Mouse (Mus musculus) midbrain, embryonic 14.5 days (tissue): ENCODE results near the gene BC053393. TPM values are rescaled to one million over a fixed set of nuclear protein-coding genes. Genes with fewer than 3 reads are reported as not detected.
A peak's percentile ranks its signal among the peaks of the same experiment; 100 is the strongest.

Source experiments
- ATAC-seq: fragments of 200-750 bp; cut with Nextera tagmentation; 2 replicates; pipeline ENCODE4 v1.8.0; 2017; ENCODE audit warnings: moderate number of reproducible peaks, moderate library complexity; ENCODE audit not compliant: low FRiP score, low TSS enrichment
- DNase-seq: peaks from one replicate; pipeline ENCODE4 v3.0.0-alpha.2; 2015
- H3K27ac ChIP-seq: fragments of 300-500 bp; sonication (generic); replicated peaks from 2 replicates; pipeline ENCODE4 v1.5.1; 2014; ENCODE audit warnings: mild to moderate bottlenecking, low read depth, low read length, moderate library complexity
- H3K27me3 ChIP-seq: fragments of 300-500 bp; sonication (generic); 2 replicates; pipeline ENCODE4 v1.6.1; 2014; ENCODE audit warnings: low read length, control low read depth, mixed read lengths; ENCODE audit not compliant: control insufficient read depth, insufficient read depth
- H3K36me3 ChIP-seq: fragments of 300-500 bp; sonication (generic); 2 replicates; pipeline ENCODE4 v1.6.1; 2014; ENCODE audit warnings: low read length, control low read depth; ENCODE audit not compliant: control insufficient read depth, insufficient read depth
- H3K4me1 ChIP-seq: fragments of 300-500 bp; sonication (generic); 2 replicates; pipeline ENCODE4 v1.6.1; 2014; ENCODE audit warnings: mild to moderate bottlenecking, antibody characterized with exemption, low read length, control low read depth; ENCODE audit not compliant: control insufficient read depth, insufficient read depth
- H3K4me2 ChIP-seq: fragments of 300-500 bp; sonication (generic); 2 replicates; pipeline ENCODE4 v1.6.1; 2014; ENCODE audit warnings: mild to moderate bottlenecking, low read length, moderate library complexity
- H3K4me3 ChIP-seq: fragments of 300-500 bp; sonication (generic); replicated peaks from 2 replicates; pipeline ENCODE4 v1.5.1; 2014; ENCODE audit warnings: low read depth, low read length
- H3K9ac ChIP-seq: fragments of 300-500 bp; sonication (generic); replicated peaks from 2 replicates; pipeline ENCODE4 v1.6.1; 2014; ENCODE audit warnings: mild to moderate bottlenecking, low read length, moderate library complexity
- H3K9me3 ChIP-seq: fragments of 300-500 bp; sonication (generic); 2 replicates; pipeline ENCODE4 v1.6.1; 2016; ENCODE audit warnings: low read length, control low read depth, mixed read lengths; ENCODE audit not compliant: control insufficient read depth
- WGBS: fragments of 180-500 bp; shearing (Covaris S2); extraction: QIAGEN DNeasy Blood & Tissue Kit; methylation state at CpG from one replicate; pipeline ENCODE4 v1.1.7; 2014; 5-methylcytosine and 5-hydroxymethylcytosine counted together
- polyA plus RNA-seq: library from polyadenylated mRNA; unstranded; fragments of >200 nt; fragmentation: Nextera tagmentation; extraction: Ambion mirVana; gene quantifications from 2 replicates; pipeline ENCODE4 v1.2.1, GENCODE M21; 2014

The BC053393 gene
- polyA plus RNA-seq, 1 experiment from 2014 or later = not detected

DNA sequence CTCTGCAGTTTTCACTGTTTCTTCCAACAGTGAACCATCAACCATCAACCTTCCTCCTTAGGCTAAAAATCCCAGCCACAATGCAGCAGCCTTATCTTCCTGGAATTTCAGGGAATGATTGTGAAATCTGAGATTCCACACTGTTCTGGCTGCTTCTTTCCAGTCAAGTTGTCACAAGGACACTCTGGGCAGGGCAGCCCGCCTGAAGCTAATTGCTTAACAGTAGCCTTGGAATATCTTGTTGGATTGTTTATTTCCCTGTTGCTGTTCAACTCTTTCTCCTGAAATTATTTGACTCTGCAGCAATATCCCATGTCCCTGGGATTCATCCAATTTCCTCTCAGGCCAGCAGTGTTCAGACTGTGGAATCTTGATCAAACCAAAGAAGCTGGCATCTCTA lies 6.7 kb upstream of the BC053393 start:
- ATAC-seq = no peak

DNA sequence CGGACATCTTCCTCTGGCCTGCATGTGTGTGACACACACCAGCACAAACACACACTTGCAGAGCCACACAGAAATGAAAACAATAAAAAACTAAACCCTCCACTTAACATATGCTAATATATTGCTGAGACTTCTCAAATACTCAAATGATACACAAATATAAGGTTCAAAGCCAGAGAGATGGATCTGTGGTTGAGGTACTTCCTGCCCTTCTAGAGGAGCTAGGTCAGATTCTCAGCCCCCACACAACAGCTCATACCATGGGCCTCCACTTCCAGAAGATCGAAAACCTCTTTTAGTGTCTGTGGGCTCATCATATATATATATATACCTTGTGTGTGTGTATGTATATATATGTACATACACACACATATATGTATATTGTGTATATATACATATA lies 5.4 kb upstream of the BC053393 start:
- ATAC-seq = no peak
- Histone ChIP-seq H3K4me2 (no peak overlapping the region), H3K9ac (no peak overlapping the region)

More for the DNA sequence above, 6.7 kb upstream of the BC053393 start:
- no peaks in the 10 kb centered on the region for H3K9me3 ChIP-seq
- H3K27ac ChIP-seq = no peak overlapping the region
- H3K4me2 ChIP-seq = no peak overlapping the region
- 86% methylated on average over 1 of the region's 1 CpGs for WGBS
- H3K27me3 ChIP-seq = no peaks in the 10 kb centered on the region
- H3K4me1 ChIP-seq = no peaks in the 10 kb centered on the region
- no peak overlapping the region for H3K4me3 ChIP-seq
- no peak for DNase-seq
- no peak overlapping the region for H3K9ac ChIP-seq
- H3K36me3 ChIP-seq = no peaks in the 10 kb centered on the region

GRCm38 (mm10) chr11:46569107-46569506 lies 2.2 kb upstream of the BC053393 start:
- Histone ChIP-seq H3K27me3 (no peaks in the 10 kb centered on the region), H3K4me1 (no peaks in the 10 kb centered on the region), H3K4me2 (no peak overlapping the region), H3K36me3 (no peaks in the 10 kb centered on the region), H3K9ac (no peak overlapping the region), H3K27ac (no peak overlapping the region), H3K9me3 (no peaks in the 10 kb centered on the region), H3K4me3 (no peak overlapping the region)
- DNase-seq (no peak), ATAC-seq (no peak)
- 77% methylated on average over 1 of the region's 1 CpGs for WGBS

More for the DNA sequence above, 5.4 kb upstream of the BC053393 start:
- no peak for DNase-seq
- Histone ChIP-seq H3K27me3 (no peaks in the 10 kb centered on the region), H3K27ac (no peak overlapping the region), H3K9me3 (no peaks in the 10 kb centered on the region), H3K36me3 (no peaks in the 10 kb centered on the region), H3K4me1 (no peaks in the 10 kb centered on the region), H3K4me3 (no peak overlapping the region)
- 100% methylated on average over 2 of the region's 2 CpGs for WGBS

- H3K27ac ChIP-seq = no peak overlapping the region
- H3K27me3 ChIP-seq = no peaks in the 10 kb centered on the region
- H3K4me2 ChIP-seq = no peak overlapping the region
- no peaks in the 10 kb centered on the region for H3K4me1 ChIP-seq
- no peaks in the 10 kb centered on the region for H3K36me3 ChIP-seq
- DNase-seq (no peak), ATAC-seq (no peak)
- H3K9ac ChIP-seq = no peak overlapping the region
- 76% methylated on average over 5 of the region's 5 CpGs for WGBS
- H3K9me3 ChIP-seq = no peaks in the 10 kb centered on the region
- H3K4me3 ChIP-seq = no peak overlapping the region
Observed at GRCm38 (mm10) chr11:46578771-46579281, 7.5 kb downstream of the BC053393 start.

DNA sequence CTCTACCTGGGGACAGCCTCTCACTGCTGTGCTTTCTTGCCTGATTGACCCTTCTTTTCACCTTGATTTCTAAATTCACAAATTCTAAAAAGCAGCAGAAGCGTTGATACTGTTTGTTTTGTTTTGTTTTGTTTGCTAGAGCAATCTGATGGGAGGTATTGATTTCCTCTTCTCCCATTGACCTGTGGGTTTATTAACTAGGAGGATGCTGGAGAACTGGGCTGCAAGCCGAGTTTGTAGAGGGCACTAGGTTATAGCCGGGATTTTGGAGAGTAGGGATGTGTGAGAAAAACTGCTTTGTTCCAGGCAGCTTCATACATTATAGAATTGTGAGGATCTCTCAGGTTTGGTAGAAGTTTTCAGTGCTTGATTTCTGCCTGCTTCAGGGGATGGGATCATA lies 9.1 kb downstream of the BC053393 start:
- Histone ChIP-seq H3K27ac (no peak overlapping the region), H3K36me3 (no peaks in the 10 kb centered on the region), H3K9ac (no peak overlapping the region), H3K4me2 (no peak overlapping the region), H3K4me3 (no peak overlapping the region), H3K27me3 (no peaks in the 10 kb centered on the region), H3K4me1 (no peaks in the 10 kb centered on the region), H3K9me3 (no peaks in the 10 kb centered on the region)
- 85% methylated on average over 3 of the region's 3 CpGs for WGBS
- no peak for DNase-seq
- no peak for ATAC-seq

GRCm38 (mm10) chr11:46582741-46583140 lies 11.4 kb downstream of the BC053393 start:
- H3K4me3 ChIP-seq = no peak overlapping the region
- no peaks in the 10 kb centered on the region for H3K9me3 ChIP-seq
- DNase-seq = no peak
- WGBS = 85% methylated on average over 5 of the region's 5 CpGs
- no peak for ATAC-seq
- no peaks in the 10 kb centered on the region for H3K4me1 ChIP-seq
- no peak overlapping the region for H3K4me2 ChIP-seq
- no peaks in the 10 kb centered on the region for H3K36me3 ChIP-seq
- no peak overlapping the region for H3K27ac ChIP-seq
- H3K27me3 ChIP-seq = no peaks in the 10 kb centered on the region
- no peak overlapping the region for H3K9ac ChIP-seq

- Histone ChIP-seq H3K4me1 (no peaks in the 10 kb centered on the region), H3K4me2 (no peak overlapping the region), H3K4me3 (no peak overlapping the region), H3K27ac (no peak overlapping the region), H3K27me3 (no peaks in the 10 kb centered on the region), H3K9me3 (no peaks in the 10 kb centered on the region), H3K9ac (no peak overlapping the region), H3K36me3 (no peaks in the 10 kb centered on the region)
- no peak for ATAC-seq
- DNase-seq = no peak
- WGBS = 94% methylated on average over 2 of the region's 2 CpGs
Observed at GRCm38 (mm10) chr11:46592416-46592815, 21.1 kb downstream of the BC053393 start.

GRCm38 (mm10) chr11:46619929-46620328 lies 48.6 kb downstream of the BC053393 start:
- Histone ChIP-seq H3K4me1 (no peaks in the 10 kb centered on the region), H3K36me3 (no peaks in the 10 kb centered on the region), H3K27me3 (no peaks in the 10 kb centered on the region), H3K27ac (no peak overlapping the region), H3K9ac (no peak overlapping the region), H3K9me3 (no peaks in the 10 kb centered on the region), H3K4me2 (no peak overlapping the region), H3K4me3 (no peak overlapping the region)
- peak; percentile 2 for DNase-seq
- 88% methylated on average over 1 of the region's 1 CpGs for WGBS
- ATAC-seq = no peak

- no peak overlapping the region for H3K4me3 ChIP-seq
- no peak for ATAC-seq
- no peaks in the 10 kb centered on the region for H3K4me1 ChIP-seq
- no peak overlapping the region for H3K9ac ChIP-seq
- DNase-seq = no peak
- 71% methylated on average over 7 of the region's 7 CpGs for WGBS
- no peaks in the 10 kb centered on the region for H3K36me3 ChIP-seq
- no peaks in the 10 kb centered on the region for H3K9me3 ChIP-seq
- H3K4me2 ChIP-seq = no peak overlapping the region
- H3K27ac ChIP-seq = no peak overlapping the region
- H3K27me3 ChIP-seq = no peaks in the 10 kb centered on the region
Observed at GRCm38 (mm10) chr11:46620414-46621168, 49.3 kb downstream of the BC053393 start.
